Comparison of ENCODE assay signal across 8 mouse cellular contexts in genomic region chr17:35515911-35516640, GRCm38 (mm10). TPM values are rescaled to one million over a fixed set of nuclear protein-coding genes. Genes with fewer than 3 reads are reported as not detected.
DNase-seq lines count a peak whose midpoint lies in the region; ATAC-seq and TF ChIP-seq lines count a peak whose summit lies in the region.

No protein-coding gene starts in this region.

- peaks cover 50% of the 10 kb centered on the region for H3K4me1 ChIP-seq in erythroblast, embryonic 14.5 days (ENCODE audit: control insufficient read depth)
- H3K4me1 ChIP-seq in MEL (ENCODE audit: control insufficient read depth in 1 of 2, insufficient read depth in 2 of 2, low read length in 2 of 2): peaks cover 0 to 5% of the 10 kb centered on the region in 2 experiments; a peak in 2 of 4 replicates
- peaks cover 14% of the 10 kb centered on the region; the same call in 1 of the 2 replicates for H3K4me1 ChIP-seq in forebrain, embryonic 14.5 days (ENCODE audit: control insufficient read depth, insufficient read depth, low read length)
- peaks cover 34% of the 10 kb centered on the region for H3K4me1 ChIP-seq in kidney, embryonic 15.5 days

- H3K4me3 ChIP-seq in erythroblast, embryonic 14.5 days (replicated peaks): peak overlapping the region; percentile 68
- peak overlapping the region; percentile 46 to 79 for H3K4me3 ChIP-seq in MEL (ENCODE audit: control insufficient read depth in 1 of 2, insufficient read depth in 1 of 2, low read depth in 2 of 2, low read length in 2 of 2)
- H3K4me3 ChIP-seq in forebrain, embryonic 14.5 days (ENCODE audit: low read depth, low read length): peak overlapping the region; percentile 43
- H3K4me3 ChIP-seq in kidney, embryonic 15.5 days (replicated peaks): peak overlapping the region; percentile 68

- peaks cover 2% of the 10 kb centered on the region; the same call in 1 of the 2 replicates for H3K79me2 ChIP-seq in MEL (ENCODE audit: control insufficient read depth, insufficient read depth, low read length, poor library complexity)

- no peak for TF ChIP-seq CTCF in MEL (IDR thresholded peaks at IDR 0.05 in 2 of 3, conservative IDR thresholded peaks at IDR 0.05 in 1 of 3; ENCODE audit: control insufficient read depth in 1 of 3, insufficient read depth in 1 of 3, low read depth in 2 of 3, low read length in 3 of 3, poor library complexity in 1 of 3, severe bottlenecking in 1 of 3)

- ATAC-seq in erythroblast, adult 5-6 weeks (replicated peaks; ENCODE audit: low FRiP score, poor library complexity, severe bottlenecking): no peak
- peak; percentile 38; the same call in 1 of the 2 replicates for ATAC-seq in forebrain, embryonic 14.5 days
- ATAC-seq in kidney, embryonic 15.5 days (replicated peaks; ENCODE audit: low FRiP score): peak; percentile 13

- TF ChIP-seq RAD21 in MEL (IDR thresholded peaks at IDR 0.05; ENCODE audit: low read depth, low read length): no peak

- H3K9ac ChIP-seq in MEL (ENCODE audit: control insufficient read depth, low read depth, low read length, poor library complexity, severe bottlenecking): peak overlapping the region; percentile 76
- peak overlapping the region; percentile 61 for H3K9ac ChIP-seq in forebrain, embryonic 14.5 days (ENCODE audit: low read length)
- H3K9ac ChIP-seq in kidney, embryonic 15.5 days: peak overlapping the region; percentile 62

- no peak for TF ChIP-seq EP300 in MEL (IDR thresholded peaks at IDR 0.05; ENCODE audit: low read depth in 1 of 2, low read length in 2 of 2)

- H3K27me3 ChIP-seq in erythroblast, embryonic 14.5 days (ENCODE audit: control insufficient read depth): no peaks in the 10 kb centered on the region
- no peaks in the 10 kb centered on the region for H3K27me3 ChIP-seq in MEL (ENCODE audit: control insufficient read depth in 1 of 2, insufficient read depth in 2 of 2, low read length in 2 of 2)
- H3K27me3 ChIP-seq in forebrain, embryonic 14.5 days (replicated peaks; ENCODE audit: control insufficient read depth, insufficient read depth, low read length): no peaks in the 10 kb centered on the region
- no peaks in the 10 kb centered on the region for H3K27me3 ChIP-seq in kidney, embryonic 15.5 days

- H3K27ac ChIP-seq in MEL (ENCODE audit: control insufficient read depth, low read depth, low read length): 0 out of 2 replicates have a peak overlapping the region, but pooled peaks have one; percentile 26
- no peak overlapping the region for H3K27ac ChIP-seq in forebrain, embryonic 14.5 days (ENCODE audit: low read depth, low read length)
- peak overlapping the region; percentile 51 for H3K27ac ChIP-seq in kidney, embryonic 15.5 days

- no peaks in the 10 kb centered on the region for H3K9me3 ChIP-seq in erythroblast, embryonic 14.5 days (ENCODE audit: control insufficient read depth, low read length)
- no peaks in the 10 kb centered on the region for H3K9me3 ChIP-seq in MEL (replicated peaks; ENCODE audit: insufficient read depth, low read length)
- no peaks in the 10 kb centered on the region for H3K9me3 ChIP-seq in forebrain, embryonic 14.5 days (replicated peaks; ENCODE audit: control insufficient read depth, low read length)
- H3K9me3 ChIP-seq in kidney, embryonic 15.5 days (replicated peaks): no peaks in the 10 kb centered on the region

- DNase-seq in MEL (ENCODE audit: low read depth, low spot score): peak; percentile 68
- DNase-seq in forebrain, embryonic 14.5 days (ENCODE audit: low spot score): peak; percentile 54
- DNase-seq in lung, postnatal 36 days: peak; percentile 16
- peak; percentile 37 for DNase-seq in testis, postnatal 14 days (ENCODE audit: low spot score)
- DNase-seq in layer of hippocampus, adult 9-11 months: no peak

- TF ChIP-seq POLR2A in MEL (IDR thresholded peaks at IDR 0.05; ENCODE audit: control insufficient read depth in 1 of 2, insufficient read depth in 1 of 2, low read depth in 1 of 2, low read length in 2 of 2, poor library complexity in 1 of 2): no peak

- peak overlapping the region; percentile 79 for H3K4me2 ChIP-seq in forebrain, embryonic 14.5 days (ENCODE audit: low read length)
- H3K4me2 ChIP-seq in kidney, embryonic 15.5 days: peak overlapping the region; percentile 88

- 6% methylated on average over 25 of the region's 25 CpGs for WGBS in forebrain, embryonic 14.5 days
- WGBS in kidney, embryonic 15.5 days: 4% methylated on average over 25 of the region's 25 CpGs

- H3K36me3 ChIP-seq in erythroblast, embryonic 14.5 days (ENCODE audit: control insufficient read depth): peaks cover 71% of the 10 kb centered on the region
- no peaks in the 10 kb centered on the region for H3K36me3 ChIP-seq in MEL (ENCODE audit: control insufficient read depth in 1 of 2, insufficient read depth in 2 of 2, low read length in 2 of 2)
- H3K36me3 ChIP-seq in forebrain, embryonic 14.5 days (ENCODE audit: control insufficient read depth, insufficient read depth, low read length): no peaks in the 10 kb centered on the region
- peaks cover 19% of the 10 kb centered on the region for H3K36me3 ChIP-seq in kidney, embryonic 15.5 days

TF ChIP-seq in MEL, 35 proteins besides CTCF, POLR2A, EP300 and RAD21:
- no peak for TF ChIP-seq ELF1 (IDR thresholded peaks at IDR 0.05; ENCODE audit: low read depth, low read length)
- 0 out of 2 replicates have a peak, but pooled peaks have one; percentile 13 for TF ChIP-seq RCOR1 (IDR thresholded peaks at IDR 0.05; ENCODE audit: low read depth, low read length)
- TF ChIP-seq NRF1 (IDR thresholded peaks at IDR 0.05; ENCODE audit: insufficient read depth, low read depth, low read length, poor library complexity, severe bottlenecking): no peak
- TF ChIP-seq NELFE (IDR thresholded peaks at IDR 0.05; ENCODE audit: low read depth, low read length): peak; percentile 13; the same call in 1 of the 2 replicates
- TF ChIP-seq ZKSCAN1 (IDR thresholded peaks at IDR 0.05; ENCODE audit: low read depth, low read length): no peak
- peak; percentile 41; the same call in 1 of the 2 replicates for TF ChIP-seq MXI1 (IDR thresholded peaks at IDR 0.05; ENCODE audit: low read depth, low read length)

RNA-seq across cellular contexts. Expression of gene Tcf19, which starts 0.5 kb away (rescaled TPM):
- 29.1 and 33.5 TPM in 2 replicates for polyA plus RNA-seq in erythroblast, embryonic 14.5 days (2012)
- total RNA-seq in erythroblast, adult 5-6 weeks (2015; ENCODE audit: low replicate concordance): 18.4 and 30.3 TPM in 2 replicates
- 18.8 and 19.0 TPM in 2 replicates for total RNA-seq in erythroblast, adult 5-6 weeks (2017; ENCODE audit: low replicate concordance)
- total RNA-seq in MEL (2012; rRNA removed): 16.6 and 20.3 TPM in 2 replicates
- 10 to 100 TPM in 1 of 2 experiments, not detected in 1; 25.7 TPM for polyA plus RNA-seq in MEL (2012; ENCODE audit: insufficient read depth in 1 of 2, insufficient read length in 2 of 2, low read depth in 1 of 2, low replicate concordance in 2 of 2, missing spikeins in 1 of 2)
- polyA plus RNA-seq in forebrain, embryonic 14.5 days (2014; fragmentation: Nextera tagmentation; extraction: Ambion mirVana): 40.8 and 48.8 TPM in 2 replicates
- 69.5 and 71.7 TPM in 2 replicates for polyA plus RNA-seq in kidney, embryonic 15.5 days (2015; fragmentation: Nextera tagmentation; extraction: Ambion mirVana)

RNA-seq across cellular contexts. Expression of gene Cchcr1, which starts 0.8 kb away (rescaled TPM):
- 4.7 and 4.9 TPM in 2 replicates for polyA plus RNA-seq in erythroblast, embryonic 14.5 days (2012)
- 4.2 and 9.4 TPM in 2 replicates for total RNA-seq in erythroblast, adult 5-6 weeks (2015; ENCODE audit: low replicate concordance)
- total RNA-seq in erythroblast, adult 5-6 weeks (2017; ENCODE audit: low replicate concordance): 25.9 and 66.8 TPM in 2 replicates
- 11.6 and 14.3 TPM in 2 replicates for total RNA-seq in MEL (2012; rRNA removed)
- 10 to 100 TPM in 1 of 2 experiments, not detected in 1; 21.7 TPM for polyA plus RNA-seq in MEL (2012; ENCODE audit: insufficient read depth in 1 of 2, insufficient read length in 2 of 2, low read depth in 1 of 2, low replicate concordance in 2 of 2, missing spikeins in 1 of 2)
- polyA plus RNA-seq in forebrain, embryonic 14.5 days (2014; fragmentation: Nextera tagmentation; extraction: Ambion mirVana): 4.7 and 6.5 TPM in 2 replicates
- polyA plus RNA-seq in kidney, embryonic 15.5 days (2015; fragmentation: Nextera tagmentation; extraction: Ambion mirVana): 19.9 and 21.7 TPM in 2 replicates

RNA-seq across cellular contexts. Expression of gene Pou5f1, which starts 10.3 kb away (rescaled TPM):
- polyA plus RNA-seq in erythroblast, embryonic 14.5 days (2012): 0.05 TPM in 1 of 2 replicates, not detected in the other
- 1.0 TPM in 1 of 2 replicates, not detected in the other for total RNA-seq in erythroblast, adult 5-6 weeks (2015; ENCODE audit: low replicate concordance)
- not detected in 2 replicates for total RNA-seq in erythroblast, adult 5-6 weeks (2017; ENCODE audit: low replicate concordance)
- total RNA-seq in MEL (2012; rRNA removed): not detected in 2 replicates
- not detected for polyA plus RNA-seq in MEL (2012; ENCODE audit: insufficient read depth in 1 of 2, insufficient read length in 2 of 2, low read depth in 1 of 2, low replicate concordance in 2 of 2, missing spikeins in 1 of 2)
- polyA plus RNA-seq in forebrain, embryonic 14.5 days (2014; fragmentation: Nextera tagmentation; extraction: Ambion mirVana): 0.20 TPM in 1 of 2 replicates, not detected in the other
- 0.13 TPM in 1 of 2 replicates, not detected in the other for polyA plus RNA-seq in kidney, embryonic 15.5 days (2015; fragmentation: Nextera tagmentation; extraction: Ambion mirVana)

RNA-seq across cellular contexts. Expression of gene Psors1c2, which starts 16.9 kb away (rescaled TPM):
- 0.40 and 0.51 TPM in 2 replicates for polyA plus RNA-seq in erythroblast, embryonic 14.5 days (2012)
- total RNA-seq in erythroblast, adult 5-6 weeks (2015; ENCODE audit: low replicate concordance): 1.3 TPM in 1 of 2 replicates, not detected in the other
- total RNA-seq in erythroblast, adult 5-6 weeks (2017; ENCODE audit: low replicate concordance): not detected in 2 replicates
- total RNA-seq in MEL (2012; rRNA removed): 0.20 and 0.27 TPM in 2 replicates
- polyA plus RNA-seq in MEL (2012; ENCODE audit: insufficient read depth in 1 of 2, insufficient read length in 2 of 2, low read depth in 1 of 2, low replicate concordance in 2 of 2, missing spikeins in 1 of 2): 1 to 10 TPM in 1 of 2 experiments, not detected in 1; 1.3 TPM
- 0.28 and 0.36 TPM in 2 replicates for polyA plus RNA-seq in forebrain, embryonic 14.5 days (2014; fragmentation: Nextera tagmentation; extraction: Ambion mirVana)
- 0.94 and 1.5 TPM in 2 replicates for polyA plus RNA-seq in kidney, embryonic 15.5 days (2015; fragmentation: Nextera tagmentation; extraction: Ambion mirVana)

RNA-seq across cellular contexts. Expression of gene Cdsn, which starts 35.9 kb away (rescaled TPM):
- 0.02 TPM in 1 of 2 replicates, not detected in the other for polyA plus RNA-seq in erythroblast, embryonic 14.5 days (2012)
- total RNA-seq in erythroblast, adult 5-6 weeks (2015; ENCODE audit: low replicate concordance): not detected in 2 replicates
- not detected in 2 replicates for total RNA-seq in erythroblast, adult 5-6 weeks (2017; ENCODE audit: low replicate concordance)
- 0.08 and 0.23 TPM in 2 replicates for total RNA-seq in MEL (2012; rRNA removed)
- under 1 TPM in 1 of 2 experiments, not detected in 1; 0.79 TPM for polyA plus RNA-seq in MEL (2012; ENCODE audit: insufficient read depth in 1 of 2, insufficient read length in 2 of 2, low read depth in 1 of 2, low replicate concordance in 2 of 2, missing spikeins in 1 of 2)
- 0.06 TPM in 1 of 2 replicates, not detected in the other for polyA plus RNA-seq in forebrain, embryonic 14.5 days (2014; fragmentation: Nextera tagmentation; extraction: Ambion mirVana)
- polyA plus RNA-seq in kidney, embryonic 15.5 days (2015; fragmentation: Nextera tagmentation; extraction: Ambion mirVana): 0.23 TPM in 1 of 2 replicates, not detected in the other
